Mouse (Mus musculus): ENCODE measurements at regions not wholly inside any gene's neighbourhood (a gene's known extent, or its start where the extent isn't known, plus 50 kb on each side); places are given as distances from the start of the nearest gene placed in this dataset.

GRCm38 (mm10) chrX:99246051-99246450 lies 110.1 kb downstream of the Efnb1 start:
- Histone ChIP-seq H3K4me3 (replicated peaks; ENCODE audit: low read length) (no peak overlapping the region), H3K27me3 (replicated peaks; ENCODE audit: control insufficient read depth, insufficient read depth, low read length) (no peaks in the 10 kb centered on the region; the same call in none of the 2 replicates), H3K4me1 (replicated peaks; ENCODE audit: control insufficient read depth, insufficient read depth, low read length) (no peaks in the 10 kb centered on the region), H3K4me2 (ENCODE audit: low read length) (no peak overlapping the region), H3K27ac (ENCODE audit: low read length) (no peak overlapping the region), H3K36me3 (ENCODE audit: control insufficient read depth, insufficient read depth) (no peaks in the 10 kb centered on the region), H3K9ac (replicated peaks; ENCODE audit: low read depth, low read length) (no peak overlapping the region), H3K9me3 (ENCODE audit: control insufficient read depth, low read length) (no peaks in the 10 kb centered on the region)
- ATAC-seq: no peak
- 95% methylated on average over 8 of the region's 8 CpGs for WGBS

- H3K27me3 ChIP-seq (replicated peaks; ENCODE audit: control insufficient read depth, insufficient read depth, low read length): no peaks in the 10 kb centered on the region; the same call in none of the 2 replicates
- no peak overlapping the region for H3K9ac ChIP-seq (replicated peaks; ENCODE audit: low read depth, low read length)
- ATAC-seq: peak; percentile 69
- no peak overlapping the region for H3K4me2 ChIP-seq (ENCODE audit: low read length)
- H3K27ac ChIP-seq (ENCODE audit: low read length): no peak overlapping the region
- H3K4me3 ChIP-seq (replicated peaks; ENCODE audit: low read length): no peak overlapping the region
- no peaks in the 10 kb centered on the region for H3K4me1 ChIP-seq (replicated peaks; ENCODE audit: control insufficient read depth, insufficient read depth, low read length)
- 58% methylated on average over 3 of the region's 3 CpGs for WGBS
- no peaks in the 10 kb centered on the region for H3K36me3 ChIP-seq (ENCODE audit: control insufficient read depth, insufficient read depth)
- no peaks in the 10 kb centered on the region for H3K9me3 ChIP-seq (ENCODE audit: control insufficient read depth, low read length)
Observed at GRCm38 (mm10) chrX:99245541-99245940, 109.6 kb downstream of the Efnb1 start.

- no peaks in the 10 kb centered on the region for H3K36me3 ChIP-seq (ENCODE audit: control insufficient read depth, insufficient read depth)
- no peaks in the 10 kb centered on the region; the same call in none of the 2 replicates for H3K27me3 ChIP-seq (replicated peaks; ENCODE audit: control insufficient read depth, insufficient read depth, low read length)
- WGBS: 78% methylated on average over 5 of the region's 5 CpGs
- H3K27ac ChIP-seq (ENCODE audit: low read length): no peak overlapping the region
- ATAC-seq: no peak
- H3K4me3 ChIP-seq (replicated peaks; ENCODE audit: low read length): no peak overlapping the region
- no peak overlapping the region for H3K9ac ChIP-seq (replicated peaks; ENCODE audit: low read depth, low read length)
- H3K4me1 ChIP-seq (replicated peaks; ENCODE audit: control insufficient read depth, insufficient read depth, low read length): no peaks in the 10 kb centered on the region
- H3K4me2 ChIP-seq (ENCODE audit: low read length): no peak overlapping the region
- H3K9me3 ChIP-seq (ENCODE audit: control insufficient read depth, low read length): no peaks in the 10 kb centered on the region
Observed at GRCm38 (mm10) chrX:99243251-99243650, 107.3 kb downstream of the Efnb1 start.

- H3K27ac ChIP-seq (ENCODE audit: low read length): no peak overlapping the region
- H3K36me3 ChIP-seq (ENCODE audit: control insufficient read depth, insufficient read depth): no peaks in the 10 kb centered on the region
- H3K4me1 ChIP-seq (replicated peaks; ENCODE audit: control insufficient read depth, insufficient read depth, low read length): no peaks in the 10 kb centered on the region
- no peak for ATAC-seq
- no peaks in the 10 kb centered on the region for H3K9me3 ChIP-seq (ENCODE audit: control insufficient read depth, low read length)
- no peaks in the 10 kb centered on the region; the same call in 1 of the 2 replicates for H3K27me3 ChIP-seq (replicated peaks; ENCODE audit: control insufficient read depth, insufficient read depth, low read length)
- no peak overlapping the region for H3K9ac ChIP-seq (replicated peaks; ENCODE audit: low read depth, low read length)
- H3K4me2 ChIP-seq (ENCODE audit: low read length): no peak overlapping the region
- H3K4me3 ChIP-seq (replicated peaks; ENCODE audit: low read length): no peak overlapping the region
- 71% methylated on average over 5 of the region's 5 CpGs for WGBS
Observed at GRCm38 (mm10) chrX:99241684-99242118, 105.8 kb downstream of the Efnb1 start.

GRCm38 (mm10) chrX:99233035-99233434 lies 97.1 kb downstream of the Efnb1 start:
- no peaks in the 10 kb centered on the region for H3K36me3 ChIP-seq (ENCODE audit: control insufficient read depth, insufficient read depth)
- H3K27me3 ChIP-seq (replicated peaks; ENCODE audit: control insufficient read depth, insufficient read depth, low read length): no peaks in the 10 kb centered on the region
- no peaks in the 10 kb centered on the region for H3K9me3 ChIP-seq (ENCODE audit: control insufficient read depth, low read length)
- H3K9ac ChIP-seq (replicated peaks; ENCODE audit: low read depth, low read length): no peak overlapping the region
- no peak for ATAC-seq
- H3K4me3 ChIP-seq (replicated peaks; ENCODE audit: low read length): no peak overlapping the region
- WGBS: 63% methylated on average over 3 of the region's 3 CpGs
- H3K27ac ChIP-seq (ENCODE audit: low read length): no peak overlapping the region
- no peak overlapping the region for H3K4me2 ChIP-seq (ENCODE audit: low read length)
- no peaks in the 10 kb centered on the region for H3K4me1 ChIP-seq (replicated peaks; ENCODE audit: control insufficient read depth, insufficient read depth, low read length)

DNA sequence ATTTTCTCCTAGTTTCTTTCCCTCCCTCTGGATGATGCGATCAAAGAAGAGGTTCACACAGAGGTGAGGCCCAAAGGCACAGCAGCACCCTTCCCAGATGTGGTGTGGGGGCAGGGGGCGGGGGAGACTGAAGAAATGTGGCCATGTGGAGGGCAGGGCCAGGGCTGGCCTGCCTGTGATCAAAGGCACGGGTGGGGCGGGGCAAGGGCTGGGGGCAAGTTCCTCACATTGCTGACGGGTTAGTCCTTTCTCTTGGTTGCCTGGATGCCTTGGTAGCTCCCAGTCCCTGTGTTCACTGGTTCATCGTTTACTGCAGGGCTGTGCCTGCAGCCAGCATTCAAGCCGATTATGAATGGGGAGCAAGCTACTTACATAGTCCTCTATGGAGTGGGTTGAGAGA lies 96.4 kb downstream of the Efnb1 start:
- ATAC-seq: no peak
- no peak overlapping the region for H3K4me3 ChIP-seq (replicated peaks; ENCODE audit: low read length)
- no peaks in the 10 kb centered on the region for H3K4me1 ChIP-seq (replicated peaks; ENCODE audit: control insufficient read depth, insufficient read depth, low read length)
- no peaks in the 10 kb centered on the region for H3K9me3 ChIP-seq (ENCODE audit: control insufficient read depth, low read length)
- H3K9ac ChIP-seq (replicated peaks; ENCODE audit: low read depth, low read length): no peak overlapping the region
- no peaks in the 10 kb centered on the region for H3K27me3 ChIP-seq (replicated peaks; ENCODE audit: control insufficient read depth, insufficient read depth, low read length)
- no peak overlapping the region for H3K4me2 ChIP-seq (ENCODE audit: low read length)
- H3K36me3 ChIP-seq (ENCODE audit: control insufficient read depth, insufficient read depth): no peaks in the 10 kb centered on the region
- WGBS: 37% methylated on average over 7 of the region's 7 CpGs
- H3K27ac ChIP-seq (ENCODE audit: low read length): no peak overlapping the region

GRCm38 (mm10) chrX:99225111-99225752 lies 89.3 kb downstream of the Efnb1 start:
- no peak overlapping the region for H3K9ac ChIP-seq (replicated peaks; ENCODE audit: low read depth, low read length)
- ATAC-seq: peak; percentile 67
- WGBS: 63% methylated on average over 7 of the region's 7 CpGs
- no peak overlapping the region for H3K4me2 ChIP-seq (ENCODE audit: low read length)
- H3K27ac ChIP-seq (ENCODE audit: low read length): no peak overlapping the region
- no peaks in the 10 kb centered on the region for H3K36me3 ChIP-seq (ENCODE audit: control insufficient read depth, insufficient read depth)
- H3K9me3 ChIP-seq (ENCODE audit: control insufficient read depth, low read length): no peaks in the 10 kb centered on the region
- H3K27me3 ChIP-seq (replicated peaks; ENCODE audit: control insufficient read depth, insufficient read depth, low read length): no peaks in the 10 kb centered on the region
- H3K4me1 ChIP-seq (replicated peaks; ENCODE audit: control insufficient read depth, insufficient read depth, low read length): peaks cover 7% of the 10 kb centered on the region
- H3K4me3 ChIP-seq (replicated peaks; ENCODE audit: low read length): no peak overlapping the region

DNA sequence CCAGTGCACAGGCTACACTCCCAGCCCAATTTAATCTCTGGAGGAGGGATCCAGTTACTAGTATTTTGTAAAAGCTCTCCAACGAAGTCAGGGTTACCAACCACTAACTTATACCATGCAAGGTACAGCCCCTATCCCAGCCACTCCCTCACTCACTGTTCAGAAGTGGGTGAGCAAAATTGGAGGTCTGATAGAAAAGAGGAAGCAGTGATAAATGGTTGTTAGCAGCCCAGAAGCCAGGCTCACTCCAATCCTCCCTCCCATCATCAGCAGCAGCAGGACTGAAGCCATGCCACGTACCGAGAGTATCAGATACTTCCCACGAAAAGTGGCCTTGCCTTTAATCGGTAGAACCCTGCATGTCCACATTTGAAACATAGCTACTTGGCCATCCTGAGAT lies 86.1 kb downstream of the Efnb1 start:
- no peak overlapping the region for H3K4me3 ChIP-seq (replicated peaks; ENCODE audit: low read length)
- H3K36me3 ChIP-seq (ENCODE audit: control insufficient read depth, insufficient read depth): no peaks in the 10 kb centered on the region
- no peaks in the 10 kb centered on the region for H3K27me3 ChIP-seq (replicated peaks; ENCODE audit: control insufficient read depth, insufficient read depth, low read length)
- H3K9me3 ChIP-seq (ENCODE audit: control insufficient read depth, low read length): no peaks in the 10 kb centered on the region
- H3K4me1 ChIP-seq (replicated peaks; ENCODE audit: control insufficient read depth, insufficient read depth, low read length): peaks cover 9% of the 10 kb centered on the region
- H3K9ac ChIP-seq (replicated peaks; ENCODE audit: low read depth, low read length): no peak overlapping the region
- H3K27ac ChIP-seq (ENCODE audit: low read length): no peak overlapping the region
- WGBS: 76% methylated on average over 5 of the region's 5 CpGs
- no peak overlapping the region for H3K4me2 ChIP-seq (ENCODE audit: low read length)
- no peak for ATAC-seq

DNA sequence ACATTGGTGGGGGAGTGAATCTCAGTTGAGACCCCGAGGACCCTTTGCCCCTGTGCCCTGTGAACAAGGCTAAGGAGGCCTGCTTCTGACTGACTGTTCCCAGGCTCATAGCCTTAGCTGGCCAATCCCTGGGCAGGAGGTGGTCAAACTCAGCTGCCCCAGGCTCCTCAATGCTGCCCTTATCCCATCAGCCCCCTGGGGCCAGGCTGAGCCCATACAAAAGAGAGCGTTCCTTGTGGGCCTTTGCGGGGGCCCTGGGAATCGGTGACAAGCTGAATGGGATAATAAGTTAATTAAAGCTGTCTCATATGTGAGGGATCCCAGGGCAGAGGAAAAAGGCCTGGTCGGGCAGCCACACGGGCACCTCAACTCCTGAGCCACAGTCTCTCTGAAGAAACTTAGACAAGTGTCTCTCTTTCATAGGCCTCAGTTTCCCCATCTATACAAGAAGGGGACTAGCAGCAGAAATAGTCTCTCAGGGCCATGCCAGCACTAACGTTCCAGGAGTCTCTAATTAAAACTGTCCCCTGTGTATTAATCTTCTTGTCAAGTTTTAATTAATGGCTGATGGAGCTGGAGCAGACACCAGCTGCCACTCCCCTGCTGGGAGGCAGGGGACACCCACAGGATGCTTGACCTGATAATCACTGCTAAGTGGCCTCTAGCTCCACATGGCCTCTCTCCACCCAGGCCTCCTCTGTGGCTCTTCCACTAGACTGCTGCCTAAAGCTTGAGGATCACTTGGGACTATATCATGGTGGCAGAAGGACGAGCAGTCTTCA lies 84.9 kb downstream of the Efnb1 start:
- Histone ChIP-seq H3K4me1 (replicated peaks; ENCODE audit: control insufficient read depth, insufficient read depth, low read length) (peaks cover 16% of the 10 kb centered on the region), H3K9ac (replicated peaks; ENCODE audit: low read depth, low read length) (no peak overlapping the region), H3K36me3 (ENCODE audit: control insufficient read depth, insufficient read depth) (no peaks in the 10 kb centered on the region), H3K4me3 (replicated peaks; ENCODE audit: low read length) (no peak overlapping the region), H3K27me3 (replicated peaks; ENCODE audit: control insufficient read depth, insufficient read depth, low read length) (no peaks in the 10 kb centered on the region), H3K4me2 (ENCODE audit: low read length) (no peak overlapping the region), H3K9me3 (ENCODE audit: control insufficient read depth, low read length) (no peaks in the 10 kb centered on the region), H3K27ac (ENCODE audit: low read length) (no peak overlapping the region)
- 22% methylated on average over 8 of the region's 8 CpGs for WGBS
- peak; percentile 11; the same call in 1 of the 2 replicates for ATAC-seq

Data from forebrain, embryonic 16.5 days (tissue).